Mouse (Mus musculus): ENCODE measurements around the gene Fhl1. TPM values are rescaled to one million over a fixed set of nuclear protein-coding genes. Genes with fewer than 3 reads are reported as not detected.

The Fhl1 gene
- total RNA-seq, 2 experiments from 2014 or later = 0.72 TPM; not detected in 1

DNA sequence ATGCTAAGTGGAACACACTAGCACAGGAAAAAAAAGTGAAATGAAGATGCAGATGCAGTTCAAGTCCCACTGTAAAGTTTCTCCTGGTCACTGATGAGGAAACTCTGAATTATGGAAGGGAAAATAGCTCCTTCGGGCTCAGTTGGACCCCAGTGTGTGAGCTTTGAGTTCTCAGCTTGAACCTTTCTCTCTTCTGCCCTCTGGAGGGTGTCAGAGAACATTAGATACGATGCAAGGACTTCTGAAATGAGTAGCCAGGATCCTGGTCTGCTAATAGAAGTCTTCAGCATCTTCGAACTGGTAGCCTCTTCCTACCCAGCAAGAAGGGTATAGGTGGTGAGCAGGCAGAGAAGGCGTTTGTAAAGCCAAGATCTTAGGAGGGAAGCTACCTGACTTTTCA is 19.9 kb downstream of the Fhl1 start:
- ATAC-seq (replicated peaks; ENCODE audit: poor library complexity) = no peak; the same call in 1 of the 2 replicates

DNA sequence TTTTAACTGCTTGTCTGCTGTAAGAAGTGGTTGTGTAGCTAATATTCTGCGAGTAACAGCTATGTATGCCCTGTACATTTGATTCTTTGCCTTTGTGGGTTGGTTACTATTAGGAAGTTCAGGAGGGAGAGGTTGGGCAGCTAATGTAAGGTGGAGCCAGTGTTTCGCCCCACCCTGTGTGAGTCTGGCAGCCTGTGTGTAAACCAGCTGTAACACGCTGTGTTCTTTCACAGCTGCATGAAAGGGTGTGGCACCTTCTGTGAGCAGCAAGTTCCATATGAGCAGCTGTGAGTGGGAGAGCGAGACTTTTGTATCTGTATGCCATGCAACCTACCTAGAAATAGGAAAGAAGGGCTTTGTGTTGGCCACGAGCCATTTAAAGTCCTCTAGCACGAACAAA is 20.6 kb downstream of the Fhl1 start:
- no peak for ATAC-seq (replicated peaks; ENCODE audit: poor library complexity)

DNA sequence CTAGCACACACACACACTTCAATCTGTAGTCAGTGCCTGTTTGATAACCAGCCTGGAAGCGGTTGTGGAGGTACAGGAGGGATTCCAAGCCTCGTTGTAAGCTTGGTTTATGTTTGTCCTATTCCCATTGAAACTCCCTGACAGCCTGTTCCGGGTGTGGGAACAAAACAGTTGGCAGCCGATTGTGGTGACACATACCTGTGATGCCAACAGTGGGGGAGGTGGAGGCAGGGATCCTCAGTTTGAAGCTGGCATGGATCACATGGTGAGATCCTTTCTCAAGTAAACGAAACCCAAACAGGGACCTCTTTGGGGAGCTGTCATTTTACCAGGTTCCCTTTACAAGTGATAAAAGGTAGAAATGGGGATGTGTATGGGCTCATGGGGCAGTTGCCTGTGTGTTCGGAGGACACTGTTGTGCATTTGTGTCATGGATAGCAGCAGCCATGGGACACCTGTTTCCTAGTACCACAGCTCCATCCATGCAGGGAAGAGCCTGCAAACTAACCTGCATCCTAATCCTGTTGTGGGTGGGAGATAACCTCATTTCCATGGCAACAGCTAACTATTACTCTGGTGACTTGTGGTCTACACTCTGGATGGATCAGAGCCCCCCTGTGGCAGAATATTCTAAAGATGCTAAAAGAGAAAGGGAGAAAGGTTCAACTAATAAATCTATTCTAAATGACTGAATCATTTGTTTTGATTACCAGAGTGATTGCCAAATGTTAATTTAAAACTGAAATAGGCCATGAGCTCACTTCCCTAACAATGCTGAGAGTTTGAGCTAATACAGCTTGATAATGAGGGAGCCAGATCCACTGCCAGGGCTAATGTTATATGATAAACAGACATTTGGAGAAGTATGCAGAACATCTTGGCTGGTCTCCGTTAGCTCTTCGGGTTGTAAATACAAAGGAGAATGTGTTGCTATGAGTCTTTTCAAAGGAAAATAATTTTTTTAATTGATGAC is 22.0 kb downstream of the Fhl1 start:
- no peak for ATAC-seq (replicated peaks; ENCODE audit: poor library complexity)

DNA sequence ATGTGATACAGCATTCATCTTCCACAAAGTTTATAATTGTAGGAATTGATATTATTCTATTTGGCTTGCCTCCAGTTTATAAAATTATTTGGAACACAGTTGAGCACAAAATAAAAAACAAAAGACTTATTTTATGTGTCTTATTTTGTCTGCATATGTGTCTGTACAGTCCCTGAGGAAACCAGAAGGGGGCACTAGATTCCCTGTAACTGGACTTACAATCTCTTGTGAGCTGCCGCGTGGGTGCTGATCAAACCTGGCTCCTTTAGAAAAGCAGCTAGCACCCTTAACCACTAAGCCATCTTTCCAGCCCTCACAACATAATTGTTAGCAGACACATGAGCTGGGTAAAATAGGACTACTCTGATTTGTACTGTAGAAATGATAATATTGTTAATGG is 24.1 kb downstream of the Fhl1 start:
- ATAC-seq (replicated peaks; ENCODE audit: poor library complexity) = peak; percentile 91

DNA sequence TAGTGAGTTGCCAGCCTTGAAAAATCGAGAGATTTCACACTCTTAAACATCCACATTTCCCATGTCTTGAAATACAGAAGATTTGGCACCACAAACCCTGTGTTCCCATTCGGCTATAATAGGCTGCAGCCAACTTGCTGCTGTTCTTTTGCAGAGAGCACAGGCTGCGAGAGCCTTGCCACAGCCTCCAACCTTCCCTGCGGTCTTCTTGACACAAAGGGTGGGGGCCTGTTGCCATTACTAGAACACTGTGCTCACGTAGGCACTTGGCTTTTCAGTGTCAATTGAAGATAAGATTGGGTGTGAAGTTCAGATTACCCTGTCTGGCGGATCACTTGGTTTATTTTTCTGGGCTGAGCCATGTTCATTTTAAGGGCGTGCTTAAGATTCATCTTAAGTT is 24.8 kb downstream of the Fhl1 start:
- peak; percentile 82 for ATAC-seq (replicated peaks; ENCODE audit: poor library complexity)

DNA sequence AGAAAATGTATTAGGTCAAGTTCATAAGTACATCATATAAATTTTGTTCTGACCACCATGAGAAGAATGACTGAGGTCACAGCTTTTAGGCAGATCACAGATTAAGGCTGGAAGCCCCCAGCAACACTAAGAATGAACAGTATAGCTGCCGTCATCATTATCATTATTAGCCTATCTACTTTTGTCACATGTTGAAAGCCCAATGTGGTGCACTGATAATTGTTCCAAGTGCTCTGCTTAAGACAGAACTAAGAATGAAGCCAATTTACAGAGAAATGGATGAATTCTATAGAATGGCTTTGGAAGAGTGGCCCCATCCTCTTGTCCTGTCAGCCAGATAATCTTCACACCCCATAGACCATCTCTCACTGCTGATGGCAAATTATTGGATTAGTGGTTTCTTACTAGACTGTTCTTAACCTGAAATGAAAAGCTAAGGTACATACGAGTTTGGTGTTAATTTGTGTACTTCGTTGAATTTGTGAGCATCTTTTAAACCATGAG is 28.7 kb downstream of the Fhl1 start:
- no peak for ATAC-seq (replicated peaks; ENCODE audit: poor library complexity)

DNA sequence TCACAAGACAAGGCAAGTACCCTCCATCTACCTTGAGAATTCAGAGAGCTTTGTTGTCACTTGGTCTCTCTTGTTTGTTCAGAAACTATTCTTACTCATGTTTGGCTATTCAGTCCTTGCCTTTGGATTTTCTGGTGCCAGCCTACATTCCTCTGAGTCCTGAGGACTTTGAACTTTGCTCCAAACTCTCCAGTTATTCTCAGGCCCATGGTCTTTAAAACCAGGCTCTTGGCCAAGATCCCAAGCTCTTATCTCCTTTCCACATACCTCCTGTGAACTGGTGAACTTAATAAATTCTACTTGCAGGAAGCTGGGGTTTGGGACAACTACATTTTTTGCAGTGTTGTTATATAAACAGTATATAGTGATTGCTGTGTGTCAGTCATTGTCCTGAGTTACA is 38.3 kb downstream of the Fhl1 start:
- ATAC-seq (replicated peaks; ENCODE audit: poor library complexity) = 0 out of 2 replicates have a peak, but pooled peaks have one; percentile 14

DNA sequence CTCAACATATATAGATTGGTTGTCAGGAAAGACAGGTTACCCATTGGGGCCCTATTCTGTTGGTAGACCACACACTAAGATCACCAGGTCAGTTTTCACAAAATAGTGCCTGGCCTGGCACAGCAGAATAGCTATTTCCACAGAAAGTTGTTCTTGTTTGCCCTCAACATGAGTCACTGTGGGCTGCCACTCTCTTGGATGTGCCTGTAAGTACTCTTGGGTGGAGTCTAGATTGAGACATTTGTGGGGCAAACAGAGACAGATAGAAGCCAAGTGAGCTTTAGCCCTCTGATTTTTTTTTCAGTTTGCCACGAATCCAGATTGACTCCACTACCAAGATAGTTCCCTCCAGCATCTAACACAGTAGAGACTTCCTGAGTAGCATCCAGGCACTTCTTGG is 40.2 kb downstream of the Fhl1 start:
- ATAC-seq (replicated peaks; ENCODE audit: poor library complexity) = no peak

DNA sequence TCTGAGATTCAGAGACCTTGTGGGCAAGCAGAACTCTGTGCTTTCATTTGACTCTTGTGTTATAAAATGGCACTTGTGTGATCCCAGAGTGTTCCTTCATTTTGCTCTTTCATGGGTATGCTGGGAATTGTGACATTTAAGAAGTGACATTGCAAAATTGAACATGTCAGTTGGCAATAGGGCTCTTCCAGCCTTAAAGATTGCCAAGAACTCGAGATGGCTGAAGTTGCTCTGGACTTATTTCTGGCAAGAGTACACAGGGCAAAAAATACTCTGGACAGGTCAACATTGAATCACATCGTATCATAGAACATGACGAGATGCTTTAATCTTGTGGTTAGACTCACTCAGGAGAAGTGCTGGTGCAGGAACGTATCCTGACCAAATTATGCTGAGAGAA is 41.7 kb downstream of the Fhl1 start:
- ATAC-seq (replicated peaks; ENCODE audit: poor library complexity) = no peak

DNA sequence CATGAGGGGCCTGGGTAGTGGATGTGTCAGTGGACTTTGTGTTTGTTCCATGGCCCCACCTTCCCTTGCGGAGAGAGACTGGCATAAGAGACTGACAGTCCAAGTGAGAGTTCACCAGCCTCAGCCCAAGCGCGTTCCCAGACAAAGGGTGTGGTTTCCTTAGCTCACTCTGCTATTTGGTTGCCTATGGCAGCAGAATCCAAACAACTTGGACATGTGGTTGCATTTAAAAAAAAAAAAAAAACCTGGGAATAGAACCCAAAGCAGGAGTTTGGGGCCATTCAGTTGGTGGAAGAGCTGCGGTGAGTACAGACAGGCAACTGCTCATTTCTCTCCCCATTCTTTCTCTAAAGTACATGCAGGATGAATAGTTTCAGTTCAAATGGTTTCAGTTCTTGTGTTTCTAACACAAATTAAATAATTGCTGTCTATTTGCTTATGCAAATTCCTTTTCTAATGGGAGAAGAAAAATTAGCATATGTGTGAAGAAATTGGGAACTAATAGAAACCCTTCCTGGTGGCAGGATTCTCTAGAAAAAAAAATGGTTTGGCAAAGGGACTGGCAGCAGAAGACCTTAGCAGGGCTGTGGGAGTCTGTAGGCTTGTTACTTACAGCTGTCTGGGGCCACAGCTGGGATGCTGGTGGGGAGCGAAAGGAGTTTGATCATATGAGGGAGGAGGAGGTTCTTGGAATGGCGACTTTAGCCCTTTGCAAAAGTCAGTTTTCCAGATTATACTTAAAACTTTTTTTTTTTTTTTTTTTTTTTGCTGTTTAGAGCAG is 54.9 kb downstream of the Fhl1 start:
- no peak for ATAC-seq (replicated peaks; ENCODE audit: poor library complexity)

DNA sequence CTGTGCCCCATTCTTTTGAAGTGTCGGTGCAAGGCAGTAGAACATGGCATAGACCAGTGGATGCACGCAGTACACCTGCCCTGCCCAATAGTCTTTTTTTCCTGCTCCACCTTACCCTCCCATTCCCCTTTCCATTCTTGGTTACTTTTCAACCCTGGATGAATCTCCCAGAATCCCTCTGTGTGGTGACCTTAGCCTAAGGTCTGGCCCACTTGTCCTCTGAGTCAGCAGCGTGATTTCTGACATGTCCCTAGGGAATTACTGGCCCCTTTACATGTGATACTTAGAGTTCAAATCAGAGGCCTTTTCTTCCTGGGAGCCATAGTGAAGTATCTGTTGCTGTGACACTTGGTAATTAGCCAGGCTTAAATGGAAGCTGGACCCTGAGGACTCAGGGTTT is 55.9 kb downstream of the Fhl1 start:
- no peak for ATAC-seq (replicated peaks; ENCODE audit: poor library complexity)

DNA sequence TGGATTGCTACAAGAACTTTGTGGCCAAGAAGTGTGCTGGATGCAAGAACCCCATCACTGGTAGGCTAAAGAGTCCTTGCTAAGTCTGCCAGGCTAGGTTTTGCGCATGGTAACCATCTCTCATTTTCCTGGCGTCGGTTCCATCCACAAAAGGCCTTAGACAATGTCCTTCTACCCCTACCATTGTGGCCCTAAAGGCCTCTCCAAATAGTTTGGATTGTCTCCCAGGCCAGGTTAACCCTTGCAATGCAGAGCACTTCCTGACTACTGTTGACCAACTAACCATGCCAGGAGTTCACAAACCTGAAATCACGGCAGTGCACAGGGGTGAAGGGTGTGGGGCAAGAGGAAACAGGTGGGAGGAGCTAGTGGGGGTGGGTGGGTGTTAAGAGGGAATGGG is 59.0 kb downstream of the Fhl1 start:
- ATAC-seq (replicated peaks; ENCODE audit: poor library complexity) = no peak

DNA sequence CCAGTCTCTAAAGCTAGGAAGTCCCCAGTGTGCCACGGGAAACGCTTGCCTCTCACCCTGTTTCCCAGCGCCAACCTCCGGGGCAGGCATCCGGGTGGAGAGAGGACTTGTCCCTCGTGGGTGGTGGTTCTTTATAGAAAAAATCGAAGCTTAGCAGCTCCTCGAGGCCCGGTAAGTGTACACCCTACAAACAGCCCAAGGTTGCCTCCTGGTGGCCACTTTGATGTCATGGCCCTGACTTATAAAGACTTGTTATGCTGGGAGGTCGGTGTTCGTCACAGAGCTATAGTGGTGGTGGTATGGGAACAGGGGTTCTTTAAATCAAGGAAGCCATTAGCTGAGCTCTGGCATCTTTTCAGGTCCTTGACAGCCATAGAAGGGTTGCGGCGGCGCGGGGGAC is 59.7 kb downstream of the Fhl1 start:
- peak; percentile 65 for ATAC-seq (replicated peaks; ENCODE audit: poor library complexity)

DNA sequence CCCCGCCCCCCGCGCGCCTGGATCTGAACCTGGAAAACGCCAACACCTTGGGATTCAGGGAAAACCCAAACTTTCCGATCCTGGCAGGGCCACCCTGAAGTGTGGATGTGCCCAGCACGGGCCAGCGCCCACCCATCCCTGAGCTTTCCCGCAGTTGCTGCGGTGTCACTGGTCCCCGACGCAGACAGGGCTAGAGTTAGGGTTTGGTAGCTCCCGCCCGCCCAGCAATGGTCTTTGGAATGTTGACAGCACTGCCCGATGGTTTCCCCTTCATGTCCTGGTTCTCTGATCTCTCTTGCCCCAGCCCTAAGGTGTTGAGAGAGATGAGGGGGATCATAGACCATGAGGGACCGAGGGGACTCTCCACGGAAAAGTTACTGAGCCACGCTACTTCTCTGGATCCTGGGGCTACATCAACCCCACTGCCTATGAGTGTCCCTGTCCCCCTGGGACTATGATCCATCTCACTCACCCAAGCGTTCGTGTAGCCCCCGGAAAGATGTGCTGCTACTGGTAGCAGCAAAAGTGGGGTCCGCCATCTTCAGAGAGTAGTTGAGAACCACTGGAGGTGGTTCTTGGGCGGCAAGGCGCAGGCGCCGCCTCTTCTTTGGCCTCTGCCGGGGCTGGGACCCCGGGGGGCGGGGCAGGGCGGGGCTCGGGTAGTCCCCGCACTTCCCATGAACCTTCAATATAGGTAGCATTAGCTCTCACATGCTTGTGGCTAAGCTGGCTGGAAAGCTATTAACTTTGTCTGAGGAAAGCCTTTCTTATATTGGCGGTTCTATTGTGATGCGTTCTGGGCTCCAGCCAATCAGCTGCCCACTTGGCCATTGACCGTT is 90.4 kb downstream of the Fhl1 start, which contains the start of gene Map7d3:
Gene Map7d3 (minus strand): TSS at position 562 of the 839 bp plus-strand sequence.
- peak; percentile 79 for ATAC-seq (replicated peaks; ENCODE audit: poor library complexity)

DNA sequence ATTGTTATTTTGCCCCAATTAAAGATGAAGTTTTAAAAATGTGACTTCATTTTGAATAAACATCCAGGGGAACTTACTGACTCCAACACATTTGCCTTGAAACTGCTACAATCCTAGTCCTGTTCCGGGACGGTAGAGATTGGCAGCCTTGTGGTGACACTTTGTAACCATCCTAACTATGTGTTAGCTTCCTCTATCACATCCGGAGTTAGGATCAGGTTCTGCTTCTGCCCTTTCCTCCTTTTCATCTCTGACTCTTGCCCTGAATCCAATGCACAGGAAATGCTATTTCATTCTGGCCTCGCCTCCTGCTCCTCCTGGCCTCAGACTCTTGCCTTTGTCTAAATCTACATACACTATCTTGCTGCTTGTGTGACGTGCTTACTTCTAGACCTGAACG is 95.9 kb downstream of the Fhl1 start:
- peak; percentile 83 for ATAC-seq (replicated peaks; ENCODE audit: poor library complexity)

DNA sequence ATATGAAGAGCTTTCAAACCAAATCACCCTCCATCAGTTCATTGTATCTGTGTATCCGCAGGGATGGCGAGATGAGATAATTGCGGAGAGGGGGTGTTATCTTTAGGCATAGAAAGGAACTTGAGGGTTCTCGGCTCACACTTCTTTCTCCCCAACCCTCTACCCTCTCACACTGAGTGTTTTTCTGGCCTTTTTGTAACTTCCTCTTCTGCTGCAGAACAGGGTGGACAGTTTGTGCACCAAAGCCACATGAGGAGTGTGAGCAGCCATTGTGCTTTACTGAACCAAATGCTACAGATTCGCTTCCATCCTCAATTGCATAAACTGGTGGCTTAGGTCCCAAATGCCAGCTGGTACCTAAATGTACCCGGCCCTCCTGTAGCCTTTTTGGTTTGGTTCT is 104.3 kb downstream of the Fhl1 start:
- peak; percentile 73 for ATAC-seq (replicated peaks; ENCODE audit: poor library complexity)

DNA sequence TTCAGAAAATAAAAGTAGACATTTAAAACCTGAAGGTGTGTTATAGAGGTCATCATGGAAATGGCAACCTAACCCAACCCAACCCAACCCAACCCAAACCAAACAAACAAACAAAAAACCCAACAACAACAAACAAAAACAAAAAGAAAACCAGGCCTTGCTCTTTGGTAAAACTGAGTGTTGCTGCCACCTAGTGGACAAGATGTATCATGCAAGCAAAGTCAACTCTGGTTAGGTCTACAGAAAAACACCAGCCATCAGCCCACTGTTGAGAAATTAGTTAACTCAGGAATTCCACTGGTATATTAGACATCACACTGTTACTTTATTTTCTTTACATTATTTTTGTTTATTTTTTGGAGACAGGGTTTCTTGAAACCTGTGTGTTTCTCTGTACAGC is 107.8 kb downstream of the Fhl1 start:
- 0 out of 2 replicates have a peak, but pooled peaks have one; percentile 42 for ATAC-seq (replicated peaks; ENCODE audit: poor library complexity)

DNA sequence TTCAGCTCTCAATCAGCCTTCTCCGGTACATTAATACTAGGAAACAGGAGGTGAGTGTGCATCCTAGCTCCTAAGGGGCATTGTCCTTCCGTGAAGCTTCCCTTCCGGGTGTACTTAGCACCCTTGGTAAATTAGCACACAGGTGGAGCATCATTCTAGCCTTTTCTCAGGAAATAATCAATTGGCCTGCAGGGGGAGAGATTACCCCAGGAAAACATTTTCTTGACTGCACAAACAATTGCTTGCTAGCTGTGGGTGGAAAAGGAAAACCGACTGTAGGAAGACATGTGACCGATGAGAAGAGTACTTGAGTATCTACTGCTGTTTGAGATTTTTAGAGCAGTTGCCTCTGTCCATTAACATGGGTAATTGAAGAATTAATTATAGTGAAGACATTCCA is 109.7 kb downstream of the Fhl1 start:
- ATAC-seq (replicated peaks; ENCODE audit: poor library complexity) = no peak

Measured in megakaryocyte progenitor cell, adult 5-6 weeks (primary cell).